Mouse (Mus musculus) cerebellum, adult 8-10 months (tissue): Measurements from ENCODE around the gene Gm5615.

ENCODE experiments used
- DNase-seq: peaks from one replicate; pipeline ENCODE4 v3.0.0; 2022

Gm5615 gene

GRCm38 (mm10) chr9:36541863-36542262 lies at the start of gene Gm5615:
TSS of gene Gm5615 (minus strand) at chr9:36541963.
- DNase-seq, result no peak

DNA sequence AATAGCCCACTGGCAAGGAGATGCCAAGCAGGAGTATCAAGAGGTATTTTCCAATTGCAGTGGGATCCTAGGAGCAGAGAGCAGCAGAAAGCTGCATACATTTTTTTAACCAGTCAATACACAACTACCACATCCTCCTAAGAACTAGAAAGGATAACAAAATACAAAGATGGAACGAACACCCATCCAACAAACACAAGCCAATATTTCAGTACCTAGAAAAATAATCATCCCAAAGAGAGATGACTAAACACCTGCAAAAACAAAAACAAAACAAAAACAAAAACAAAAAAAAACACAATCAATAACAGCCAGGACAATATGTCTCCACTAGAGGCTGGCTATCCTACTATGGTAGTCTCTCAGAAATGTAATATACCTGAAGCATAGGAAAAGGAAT lies 40.8 kb upstream of the Gm5615 start, which contains the start of gene Gm17689:
TSS of gene Gm17689 (minus strand) at position 101 of the 400 bp plus-strand sequence.
- no peak for DNase-seq

DNA sequence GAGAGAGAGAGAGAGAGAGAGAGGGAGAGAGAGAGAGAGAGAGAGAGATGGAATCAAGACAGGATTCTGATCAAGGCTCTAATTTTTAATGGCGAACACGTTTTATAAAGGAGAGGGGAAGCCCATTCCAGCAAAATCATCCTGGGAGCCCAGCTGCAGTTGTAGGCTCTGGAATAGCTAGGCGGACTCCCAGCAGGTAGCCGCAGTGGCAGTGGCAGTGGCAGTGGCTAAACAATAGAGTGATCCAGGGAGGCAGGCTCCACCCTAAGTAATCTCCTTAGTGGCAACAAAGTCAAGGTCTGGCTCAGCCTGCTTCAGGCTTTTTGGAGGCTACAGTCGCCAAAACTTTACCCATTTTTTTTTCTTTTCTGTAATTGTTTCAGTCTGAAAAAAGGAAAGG lies 37.6 kb downstream of the Gm5615 start:
- DNase-seq, result no peak

GRCm38 (mm10) chr9:36495824-36496223 lies 45.9 kb downstream of the Gm5615 start:
- no peak for DNase-seq

DNA sequence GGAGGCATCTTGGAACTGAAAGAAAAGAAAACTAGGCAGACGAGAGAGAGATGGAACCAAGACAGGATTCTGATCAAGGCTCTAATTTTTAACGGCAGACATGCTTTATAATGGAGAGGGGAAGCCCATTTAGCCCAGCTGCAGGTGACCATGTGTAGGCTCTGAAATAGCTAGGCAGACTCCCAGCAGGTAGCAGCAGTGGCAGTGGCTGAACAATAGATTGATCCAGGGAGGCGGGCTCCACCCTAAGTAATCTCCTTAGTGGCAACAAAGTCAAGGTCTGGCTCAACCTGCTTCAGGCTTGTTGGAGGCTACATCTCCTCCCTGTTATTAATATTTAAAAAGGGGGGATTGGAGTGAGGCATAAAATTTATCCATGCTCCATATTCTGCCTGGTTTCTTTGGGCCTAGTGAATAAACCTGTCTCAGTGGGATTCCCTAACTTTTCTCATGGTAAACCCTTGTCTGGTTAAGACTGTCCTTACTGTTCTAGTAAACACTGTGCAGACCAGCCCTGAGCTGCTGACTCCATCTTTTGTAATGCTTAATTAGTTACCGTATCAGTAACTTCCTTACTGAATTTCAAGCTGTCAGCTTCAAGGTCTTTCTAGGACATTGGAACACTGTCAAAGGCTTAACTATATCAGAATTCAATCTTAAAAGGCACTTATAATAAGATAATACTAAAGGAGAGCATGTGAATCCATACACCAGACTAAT lies 47.1 kb downstream of the Gm5615 start:
- no peak for DNase-seq
